Mouse (Mus musculus) frontal cortex, postnatal 10 days (tissue): Measurements from ENCODE around the gene Ahnak.
"Not testable (repeated sequence)": the region's sequence is repeated elsewhere in the genome, so short reads cannot be mapped to it uniquely, and the experiment has no call there.

ENCODE experiments used
- DNase-seq, 2 experiments: peaks; one replicate each; pipeline ENCODE4 v3.0.0; 2022; ENCODE audit warnings: low spot score in 2 of 2, mixed read lengths in 1 of 2

The Ahnak gene

GRCm38 (mm10) chr19:8972491-8972890 is 16.6 kb upstream of the Ahnak start:
- not testable (repeated sequence) for DNase-seq

- DNase-seq: no peak
These were observed 14.4 kb upstream of the Ahnak start for GRCm38 (mm10) chr19:8974638-8975037.

- no peak for DNase-seq
These were observed 13.6 kb upstream of the Ahnak start for GRCm38 (mm10) chr19:8975491-8975890.

- DNase-seq: no peak
These were observed 12.5 kb upstream of the Ahnak start for GRCm38 (mm10) chr19:8976535-8976934.

- no peak for DNase-seq
These were observed 8.3 kb upstream of the Ahnak start for GRCm38 (mm10) chr19:8980771-8981170.

GRCm38 (mm10) chr19:8981450-8982168 is 7.5 kb upstream of the Ahnak start:
- DNase-seq: no peak

- no peak for DNase-seq
These were observed 6.6 kb upstream of the Ahnak start for GRCm38 (mm10) chr19:8982303-8983149.

- no peak for DNase-seq
These were observed 5.9 kb upstream of the Ahnak start for GRCm38 (mm10) chr19:8983150-8983650.

- DNase-seq: peak; percentile 67 to 69
These were observed 4.7 kb upstream of the Ahnak start for GRCm38 (mm10) chr19:8984255-8984868.

- no peak for DNase-seq
These were observed 3.2 kb upstream of the Ahnak start for GRCm38 (mm10) chr19:8985891-8986290.

GRCm38 (mm10) chr19:8987816-8988215 is 1.3 kb upstream of the Ahnak start:
- no peak for DNase-seq

- no peak for DNase-seq
These were observed 578 bp upstream of the Ahnak start for GRCm38 (mm10) chr19:8988346-8989065.

- DNase-seq: peak in 1 of 2 experiments; percentile 35
These were observed 715 bp downstream of the Ahnak start for GRCm38 (mm10) chr19:8989567-8990431.

GRCm38 (mm10) chr19:8990432-8991102 is 1.5 kb downstream of the Ahnak start:
- no peak for DNase-seq

GRCm38 (mm10) chr19:8991245-8991870 is 2.3 kb downstream of the Ahnak start:
- DNase-seq: no peak

- no peak for DNase-seq
These were observed 3.0 kb downstream of the Ahnak start for GRCm38 (mm10) chr19:8991871-8992735.

- DNase-seq: peak; percentile 40 to 65
These were observed 3.9 kb downstream of the Ahnak start for GRCm38 (mm10) chr19:8992769-8993624.

GRCm38 (mm10) chr19:8993625-8993912 is 4.5 kb downstream of the Ahnak start:
- DNase-seq: no peak
